Mouse (Mus musculus): ENCODE data around the gene Prr36. TPM values are rescaled to one million over a fixed set of nuclear protein-coding genes. Genes with fewer than 3 reads are reported as not detected.

Prr36 gene
- polyA plus RNA-seq, 2 experiments = 0.17 to 0.22 TPM

DNA sequence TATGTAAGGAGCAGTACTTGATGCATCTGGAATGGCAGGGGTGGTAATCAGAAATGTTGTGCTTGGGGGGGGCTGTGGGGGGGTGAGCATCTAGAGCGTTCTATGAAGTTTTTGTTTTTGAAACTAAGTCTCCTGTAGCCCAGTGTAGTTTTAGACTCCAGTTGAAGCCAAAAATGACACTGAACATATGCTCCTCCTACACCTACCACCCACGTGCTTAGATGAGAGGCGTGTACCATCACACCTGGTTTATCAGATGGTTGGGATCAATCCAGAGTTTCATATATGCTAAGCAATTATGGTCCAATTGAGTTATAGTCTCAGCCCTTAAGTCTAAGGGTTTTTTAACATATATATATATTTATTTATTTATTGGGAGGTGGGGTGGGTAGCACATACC, 2.4 kb upstream of the Prr36 start:
- DNase-seq (ENCODE audit: low read depth in 3 of 3, low spot score in 3 of 3) = no peak

DNA sequence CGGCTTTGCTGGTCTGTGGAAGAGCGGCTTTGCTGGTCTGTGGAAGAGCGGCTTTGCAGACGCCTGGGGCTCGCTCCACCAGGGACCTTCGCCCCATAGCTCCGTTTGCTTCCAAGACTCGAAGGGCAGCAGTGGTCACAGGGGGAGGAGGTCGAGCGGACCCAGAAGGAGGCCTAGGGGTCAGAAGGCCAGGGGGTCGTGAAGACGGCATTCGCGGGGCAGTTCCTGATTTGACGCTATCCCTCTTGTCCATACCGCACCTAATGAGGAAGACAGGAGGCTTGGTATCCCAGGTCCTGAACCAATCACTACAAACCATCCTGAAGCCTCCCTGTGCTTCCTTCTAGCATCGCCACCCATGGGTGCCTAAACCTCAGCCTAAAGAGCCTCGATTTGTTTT, 963 bp downstream of the Prr36 start:
- Histone ChIP-seq H3K9me3 (ENCODE audit: control insufficient read depth, low read length) (no peaks in the 10 kb centered on the region), H3K4me3 (ENCODE audit: insufficient read depth in 1 of 2, low read depth in 2 of 2, low read length in 2 of 2) (no peak overlapping the region), H3K27ac (no peak overlapping the region), H3K9ac (replicated peaks) (no peak overlapping the region), H3K4me2 (ENCODE audit: low read depth) (no peak overlapping the region), H3K36me3 (replicated peaks; ENCODE audit: control insufficient read depth, insufficient read depth, low read depth) (no peaks in the 10 kb centered on the region), H3K4me1 (replicated peaks; ENCODE audit: control insufficient read depth in 2 of 2, insufficient read depth in 2 of 2, low read length in 1 of 2) (peaks cover 0 to 10% of the 10 kb centered on the region in 2 experiments; a peak in 2 of 4 replicates), H3K27me3 (ENCODE audit: control insufficient read depth, insufficient read depth, low read length) (peaks cover 50% of the 10 kb centered on the region)
- WGBS (ENCODE audit: insufficient replicate concordance) = 12% methylated on average over 18 of the region's 18 CpGs
- DNase-seq (ENCODE audit: low read depth in 3 of 3, low spot score in 3 of 3) = no peak
- TF ChIP-seq EP300 (IDR thresholded peaks at IDR 0.05; ENCODE audit: low read depth) (no peak), CTCF (IDR thresholded peaks at IDR 0.05; ENCODE audit: low read depth) (no peak)
- no peak for ATAC-seq (ENCODE audit: insufficient read depth)

More for the DNA sequence above, 2.4 kb upstream of the Prr36 start:
- 57% methylated on average over 3 of the region's 3 CpGs for WGBS (ENCODE audit: insufficient replicate concordance)
- Histone ChIP-seq H3K36me3 (replicated peaks; ENCODE audit: control insufficient read depth, insufficient read depth, low read depth) (no peaks in the 10 kb centered on the region), H3K4me3 (ENCODE audit: insufficient read depth in 1 of 2, low read depth in 2 of 2, low read length in 2 of 2) (no peak overlapping the region), H3K27me3 (ENCODE audit: control insufficient read depth, insufficient read depth, low read length) (peaks cover 38% of the 10 kb centered on the region), H3K27ac (no peak overlapping the region), H3K4me1 (replicated peaks; ENCODE audit: control insufficient read depth in 2 of 2, insufficient read depth in 2 of 2, low read length in 1 of 2) (no peaks in the 10 kb centered on the region), H3K9me3 (ENCODE audit: control insufficient read depth, low read length) (no peaks in the 10 kb centered on the region), H3K9ac (replicated peaks) (no peak overlapping the region), H3K4me2 (ENCODE audit: low read depth) (no peak overlapping the region)
- ATAC-seq (ENCODE audit: insufficient read depth) = no peak
- TF ChIP-seq CTCF (IDR thresholded peaks at IDR 0.05; ENCODE audit: low read depth) (no peak), EP300 (IDR thresholded peaks at IDR 0.05; ENCODE audit: low read depth) (no peak)

DNA sequence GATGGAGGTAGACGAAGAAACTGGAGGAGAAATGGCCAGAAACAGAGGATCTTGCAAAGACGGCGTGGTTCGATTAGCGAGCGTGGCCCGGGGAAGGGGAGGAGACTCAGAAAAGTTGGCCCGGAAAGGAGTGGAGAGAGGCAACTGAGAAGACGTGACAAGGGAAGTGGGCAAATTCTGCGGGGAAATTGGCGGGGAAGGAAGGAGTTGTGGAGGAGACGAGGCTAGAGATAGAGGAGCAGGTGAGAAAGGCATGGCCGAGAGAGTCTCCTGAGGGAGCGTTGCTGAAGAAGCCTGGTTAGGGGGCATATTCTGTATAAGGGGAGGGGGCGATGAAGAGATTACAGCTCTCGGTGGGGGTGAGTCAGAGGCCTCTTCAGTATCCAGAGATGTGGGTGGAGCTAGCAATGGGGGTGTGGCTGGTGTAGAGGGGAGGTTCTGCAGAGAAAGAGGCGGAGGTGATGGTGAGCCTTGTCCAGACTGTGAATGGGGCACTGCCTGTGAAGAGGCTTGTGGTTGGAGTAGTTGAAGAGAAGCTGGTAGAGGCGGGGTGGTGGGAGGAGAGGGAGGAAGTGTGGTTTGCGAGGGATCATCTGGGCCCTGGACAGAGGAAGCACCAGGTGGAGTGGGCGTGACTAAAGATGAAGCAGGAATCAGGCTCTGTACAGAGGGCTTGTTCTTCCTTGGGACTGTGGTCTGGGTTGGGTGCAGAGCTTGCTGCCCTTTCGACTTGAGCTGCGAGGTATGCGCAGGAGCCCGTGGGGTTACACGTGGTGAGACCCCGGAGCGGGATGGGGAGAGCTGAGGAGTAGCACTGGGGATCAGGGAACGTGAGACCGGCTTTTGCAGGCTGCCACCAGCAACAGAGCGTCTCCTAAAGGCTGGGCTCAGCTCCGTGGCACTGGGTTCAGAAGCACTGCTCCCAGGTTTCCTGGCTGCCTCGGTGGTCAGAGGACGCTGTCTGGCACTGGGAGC, 3.0 kb downstream of the Prr36 start:
- WGBS (ENCODE audit: insufficient replicate concordance) = 4% methylated on average over 33 of the region's 33 CpGs
- no peaks in the 10 kb centered on the region for H3K36me3 ChIP-seq (replicated peaks; ENCODE audit: control insufficient read depth, insufficient read depth, low read depth)
- peak overlapping the region; percentile 65 for H3K4me2 ChIP-seq (ENCODE audit: low read depth)
- peaks cover 50% of the 10 kb centered on the region for H3K27me3 ChIP-seq (ENCODE audit: control insufficient read depth, insufficient read depth, low read length)
- TF ChIP-seq CTCF (IDR thresholded peaks at IDR 0.05; ENCODE audit: low read depth) (no peak), EP300 (IDR thresholded peaks at IDR 0.05; ENCODE audit: low read depth) (no peak)
- DNase-seq (ENCODE audit: low read depth in 3 of 3, low spot score in 3 of 3) (peak in 2 of 3 experiments; percentile 32 to 52), ATAC-seq (ENCODE audit: insufficient read depth) (peak; percentile 69)
- peaks cover 0 to 10% of the 10 kb centered on the region in 2 experiments; a peak in 2 of 4 replicates for H3K4me1 ChIP-seq (replicated peaks; ENCODE audit: control insufficient read depth in 2 of 2, insufficient read depth in 2 of 2, low read length in 1 of 2)
- H3K9me3 ChIP-seq (ENCODE audit: control insufficient read depth, low read length) = no peaks in the 10 kb centered on the region
- H3K9ac ChIP-seq (replicated peaks) = no peak overlapping the region; the same call in 1 of the 2 replicates
- no peak overlapping the region for H3K27ac ChIP-seq
- peak overlapping the region; percentile 42 for H3K4me3 ChIP-seq (ENCODE audit: insufficient read depth in 1 of 2, low read depth in 2 of 2, low read length in 2 of 2)

DNA sequence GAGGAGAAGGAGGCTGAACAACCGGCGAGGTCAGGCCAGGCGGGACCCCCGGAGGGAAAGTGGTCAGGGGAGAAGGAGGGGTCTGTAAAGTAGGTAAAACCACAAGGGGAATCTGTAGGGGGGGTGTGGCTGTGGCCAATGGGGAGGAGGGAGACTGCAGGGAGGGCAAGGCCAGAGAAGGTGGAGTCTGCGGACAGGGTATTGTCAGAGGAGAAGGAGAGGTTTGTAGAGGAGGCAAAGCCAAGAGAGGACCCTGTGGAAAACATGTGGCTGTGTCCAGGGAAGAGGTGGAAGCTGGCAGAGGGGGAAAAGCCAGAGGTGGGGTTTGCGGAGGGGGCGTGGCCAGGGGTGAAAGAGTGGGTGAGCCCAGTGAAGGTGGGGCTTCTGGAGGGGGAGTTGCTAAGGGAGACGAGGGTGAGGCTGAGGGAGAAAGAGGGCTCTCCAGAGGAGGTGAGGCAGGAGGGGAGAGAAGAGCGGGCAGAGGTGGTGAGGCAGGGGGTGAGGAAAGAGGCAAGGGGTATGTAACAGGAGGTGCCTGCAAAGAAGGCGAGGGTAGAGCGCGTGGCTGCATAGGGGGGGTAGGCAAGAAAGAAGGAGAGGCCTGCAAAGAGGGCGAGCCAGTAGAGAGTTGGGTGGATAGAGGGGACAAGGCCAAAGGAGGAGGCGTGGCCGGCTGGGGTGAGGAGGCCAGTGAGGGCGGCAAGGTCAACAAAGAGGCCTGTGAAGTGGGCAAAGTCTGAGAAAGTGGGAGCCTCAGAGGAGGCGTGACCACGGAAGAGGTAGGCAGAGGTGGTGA, 3.9 kb downstream of the Prr36 start:
- Histone ChIP-seq H3K4me1 (replicated peaks; ENCODE audit: control insufficient read depth in 2 of 2, insufficient read depth in 2 of 2, low read length in 1 of 2) (peaks cover 0 to 10% of the 10 kb centered on the region in 2 experiments; a peak in 2 of 4 replicates), H3K36me3 (replicated peaks; ENCODE audit: control insufficient read depth, insufficient read depth, low read depth) (no peaks in the 10 kb centered on the region), H3K9me3 (ENCODE audit: control insufficient read depth, low read length) (no peaks in the 10 kb centered on the region), H3K27ac (no peak overlapping the region), H3K9ac (replicated peaks) (no peak overlapping the region; the same call in 1 of the 2 replicates), H3K4me2 (ENCODE audit: low read depth) (peak overlapping the region; percentile 65), H3K27me3 (ENCODE audit: control insufficient read depth, insufficient read depth, low read length) (peaks cover 49% of the 10 kb centered on the region), H3K4me3 (ENCODE audit: insufficient read depth in 1 of 2, low read depth in 2 of 2, low read length in 2 of 2) (peak overlapping the region; percentile 42)
- ATAC-seq (ENCODE audit: insufficient read depth) (peak; percentile 67), DNase-seq (ENCODE audit: low read depth in 3 of 3, low spot score in 3 of 3) (no peak)
- WGBS (ENCODE audit: insufficient replicate concordance) = under 1% methylated on average over 18 of the region's 18 CpGs
- no peak for TF ChIP-seq EP300 (IDR thresholded peaks at IDR 0.05; ENCODE audit: low read depth)
- no peak for TF ChIP-seq CTCF (IDR thresholded peaks at IDR 0.05; ENCODE audit: low read depth)

Measured in liver, embryonic 14.5 days (tissue).